ENCODE assay signal across 27 mouse cellular contexts in genomic region chr15:40387746-40388145, GRCm38 (mm10).
"Had no signal": no experiment of that assay in that cellular context is flagged by ENCODE, and none has a peak within 500 bp of the region (broad histone marks: within the 10 kb centered on the region; RNA-seq: fewer than 3 reads in every experiment).

No protein-coding gene starts in this region.

- DNase-seq: gastrocnemius, postnatal 14 days; gastrocnemius, postnatal 36 days; heart, adult 11 months; heart, adult 2 months; heart, postnatal 14 days; heart, postnatal 36 days; kidney, adult 11 months; kidney, adult 2 months; kidney, adult 9 months; kidney, postnatal 14 days; kidney, postnatal 36 days; layer of hippocampus, adult 9-11 months; layer of hippocampus, postnatal 36 days; left cerebral cortex, postnatal 4 days had no signal

- ATAC-seq: hindbrain, postnatal 0 days; intestine, embryonic 16.5 days; liver, embryonic 12.5 days had no signal

- H3K4me2 ChIP-seq: heart, embryonic 11.5 days; heart, embryonic 13.5 days; heart, embryonic 15.5 days; hindbrain, embryonic 13.5 days; hindbrain, embryonic 15.5 days; kidney, embryonic 15.5 days; limb, embryonic 13.5 days; limb, embryonic 15.5 days; liver, embryonic 12.5 days had no signal

- H3K27me3 ChIP-seq: heart, embryonic 13.5 days; heart, embryonic 15.5 days; hindbrain, embryonic 13.5 days; hindbrain, embryonic 15.5 days; kidney, embryonic 15.5 days; limb, embryonic 13.5 days; limb, embryonic 15.5 days; liver, embryonic 12.5 days had no signal

- H3K4me3 ChIP-seq: heart, adult 2 months; heart, embryonic 13.5 days; heart, embryonic 15.5 days; hindbrain, embryonic 13.5 days; hindbrain, embryonic 15.5 days; kidney, embryonic 15.5 days; limb, embryonic 13.5 days; limb, embryonic 15.5 days; liver, embryonic 12.5 days had no signal

- H3K9ac ChIP-seq: heart, embryonic 13.5 days; heart, embryonic 15.5 days; hindbrain, embryonic 13.5 days; hindbrain, embryonic 15.5 days; kidney, embryonic 15.5 days; limb, embryonic 13.5 days; limb, embryonic 15.5 days; liver, embryonic 12.5 days; liver, embryonic 14.5 days had no signal

- H3K9me3 ChIP-seq: heart, embryonic 13.5 days; heart, embryonic 15.5 days; hindbrain, embryonic 13.5 days; hindbrain, embryonic 15.5 days; kidney, embryonic 15.5 days; limb, embryonic 13.5 days; limb, embryonic 15.5 days; liver, embryonic 12.5 days had no signal

- H3K36me3 ChIP-seq: heart, embryonic 13.5 days; heart, embryonic 15.5 days; hindbrain, embryonic 13.5 days; hindbrain, embryonic 15.5 days; kidney, embryonic 15.5 days; limb, embryonic 13.5 days; limb, embryonic 15.5 days; liver, embryonic 12.5 days had no signal

- H3K4me1 ChIP-seq: heart, embryonic 13.5 days; heart, embryonic 15.5 days; hindbrain, embryonic 13.5 days; hindbrain, embryonic 15.5 days; kidney, embryonic 15.5 days; limb, embryonic 13.5 days; limb, embryonic 15.5 days; liver, embryonic 12.5 days had no signal

- H3K27ac ChIP-seq: heart, adult 2 months; heart, embryonic 13.5 days; heart, embryonic 15.5 days; hindbrain, embryonic 13.5 days; hindbrain, embryonic 15.5 days; hindbrain, postnatal 0 days; kidney, embryonic 15.5 days; kidney, postnatal 0 days; limb, embryonic 13.5 days; limb, embryonic 15.5 days; liver, embryonic 12.5 days; liver, embryonic 14.5 days had no signal
